Mouse (Mus musculus): ENCODE data around the gene Llgl2. TPM values are rescaled to one million over a fixed set of nuclear protein-coding genes. Genes with fewer than 3 reads are reported as not detected.

The Llgl2 gene
- polyA plus RNA-seq, 1 experiment = 0.43 TPM

GRCm38 (mm10) chr11:115817331-115817730, 6.5 kb upstream of the Llgl2 start:
- Histone ChIP-seq H3K4me2 (ENCODE audit: low read depth) (no peak overlapping the region), H3K36me3 (ENCODE audit: control insufficient read depth, insufficient read depth) (no peaks in the 10 kb centered on the region), H3K79me2 (ENCODE audit: control insufficient read depth, insufficient read depth) (peaks cover 4% of the 10 kb centered on the region), H3ac (ENCODE audit: control insufficient read depth, insufficient read length) (no peak overlapping the region), H3K27me3 (ENCODE audit: control insufficient read depth, insufficient read depth, insufficient read length) (no peaks in the 10 kb centered on the region), H3K4me3 (no peak overlapping the region)
- TF ChIP-seq POLR2A (IDR thresholded peaks at IDR 0.05; ENCODE audit: insufficient read length, low read depth) (no peak), MAX (IDR thresholded peaks at IDR 0.05; ENCODE audit: low read depth) (no peak), MYOG (IDR thresholded peaks at IDR 0.05; ENCODE audit: control insufficient read depth in 1 of 3, insufficient read depth in 1 of 3, insufficient read length in 2 of 3, low read depth in 2 of 3) (no peak), TCF3 (IDR thresholded peaks at IDR 0.05; ENCODE audit: insufficient read length, low read depth) (no peak), USF1 (IDR thresholded peaks at IDR 0.05; ENCODE audit: low read depth) (no peak), E2F4 (IDR thresholded peaks at IDR 0.05; ENCODE audit: insufficient read depth) (no peak), POLR2AphosphoS2 (IDR thresholded peaks at IDR 0.05; ENCODE audit: insufficient read length, low read depth) (no peak), MYOD1 (IDR thresholded peaks at IDR 0.05; ENCODE audit: control insufficient read depth in 1 of 3, insufficient read length in 2 of 3, low read depth in 2 of 3) (no peak), REST (IDR thresholded peaks at IDR 0.05; ENCODE audit: insufficient read depth, insufficient read length) (no peak), CEBPB (IDR thresholded peaks at IDR 0.05; ENCODE audit: insufficient read depth, poor library complexity, severe bottlenecking) (no peak), SRF (IDR thresholded peaks at IDR 0.05; ENCODE audit: control insufficient read depth, insufficient read length, low read depth) (no peak), TCF12 (IDR thresholded peaks at IDR 0.05; ENCODE audit: insufficient read depth, poor library complexity, severe bottlenecking) (no peak)

GRCm38 (mm10) chr11:115819915-115820623, 3.8 kb upstream of the Llgl2 start:
- Histone ChIP-seq H3K36me3 (ENCODE audit: control insufficient read depth, insufficient read depth) (no peaks in the 10 kb centered on the region), H3K4me2 (ENCODE audit: low read depth) (no peak overlapping the region), H3ac (ENCODE audit: control insufficient read depth, insufficient read length) (no peak overlapping the region), H3K79me2 (ENCODE audit: control insufficient read depth, insufficient read depth) (no peaks in the 10 kb centered on the region), H3K4me3 (no peak overlapping the region), H3K27me3 (ENCODE audit: control insufficient read depth, insufficient read depth, insufficient read length) (peaks cover 5% of the 10 kb centered on the region)
- TF ChIP-seq MYOG (IDR thresholded peaks at IDR 0.05; ENCODE audit: control insufficient read depth in 1 of 3, insufficient read depth in 1 of 3, insufficient read length in 2 of 3, low read depth in 2 of 3) (no peak), POLR2A (IDR thresholded peaks at IDR 0.05; ENCODE audit: insufficient read length, low read depth) (no peak), POLR2AphosphoS2 (IDR thresholded peaks at IDR 0.05; ENCODE audit: insufficient read length, low read depth) (no peak), SRF (IDR thresholded peaks at IDR 0.05; ENCODE audit: control insufficient read depth, insufficient read length, low read depth) (no peak)

GRCm38 (mm10) chr11:115821001-115821400, 2.8 kb upstream of the Llgl2 start:
- peaks cover 5% of the 10 kb centered on the region for H3K27me3 ChIP-seq (ENCODE audit: control insufficient read depth, insufficient read depth, insufficient read length)
- no peak overlapping the region for H3K4me3 ChIP-seq
- no peaks in the 10 kb centered on the region for H3K36me3 ChIP-seq (ENCODE audit: control insufficient read depth, insufficient read depth)
- no peak overlapping the region for H3ac ChIP-seq (ENCODE audit: control insufficient read depth, insufficient read length)
- TF ChIP-seq CEBPB (IDR thresholded peaks at IDR 0.05; ENCODE audit: insufficient read depth, poor library complexity, severe bottlenecking) = no peak
- TF ChIP-seq TCF3 (IDR thresholded peaks at IDR 0.05; ENCODE audit: insufficient read length, low read depth) = no peak
- TF ChIP-seq MYOG (IDR thresholded peaks at IDR 0.05; ENCODE audit: control insufficient read depth in 1 of 3, insufficient read depth in 1 of 3, insufficient read length in 2 of 3, low read depth in 2 of 3) = no peak
- TF ChIP-seq POLR2AphosphoS2 (IDR thresholded peaks at IDR 0.05; ENCODE audit: insufficient read length, low read depth) = no peak
- no peak for TF ChIP-seq TCF12 (IDR thresholded peaks at IDR 0.05; ENCODE audit: insufficient read depth, poor library complexity, severe bottlenecking)
- TF ChIP-seq SRF (IDR thresholded peaks at IDR 0.05; ENCODE audit: control insufficient read depth, insufficient read length, low read depth) = no peak
- H3K4me2 ChIP-seq (ENCODE audit: low read depth) = no peak overlapping the region
- no peaks in the 10 kb centered on the region for H3K79me2 ChIP-seq (ENCODE audit: control insufficient read depth, insufficient read depth)

- Histone ChIP-seq H3ac (ENCODE audit: control insufficient read depth, insufficient read length) (no peak overlapping the region), H3K4me3 (no peak overlapping the region), H3K79me2 (ENCODE audit: control insufficient read depth, insufficient read depth) (no peaks in the 10 kb centered on the region), H3K36me3 (ENCODE audit: control insufficient read depth, insufficient read depth) (no peaks in the 10 kb centered on the region), H3K27me3 (ENCODE audit: control insufficient read depth, insufficient read depth, insufficient read length) (peaks cover 34% of the 10 kb centered on the region), H3K4me2 (ENCODE audit: low read depth) (no peak overlapping the region)
- TF ChIP-seq POLR2AphosphoS2 (IDR thresholded peaks at IDR 0.05; ENCODE audit: insufficient read length, low read depth) (no peak), MYOD1 (IDR thresholded peaks at IDR 0.05; ENCODE audit: control insufficient read depth in 1 of 3, insufficient read length in 2 of 3, low read depth in 2 of 3) (no peak), TCF3 (IDR thresholded peaks at IDR 0.05; ENCODE audit: insufficient read length, low read depth) (no peak)
Observed at GRCm38 (mm10) chr11:115824813-115825212, 964 bp downstream of the Llgl2 start.

- Histone ChIP-seq H3K27me3 (ENCODE audit: control insufficient read depth, insufficient read depth, insufficient read length) (peaks cover 48% of the 10 kb centered on the region), H3K79me2 (ENCODE audit: control insufficient read depth, insufficient read depth) (no peaks in the 10 kb centered on the region), H3K4me3 (no peak overlapping the region), H3ac (ENCODE audit: control insufficient read depth, insufficient read length) (no peak overlapping the region), H3K4me2 (ENCODE audit: low read depth) (no peak overlapping the region), H3K36me3 (ENCODE audit: control insufficient read depth, insufficient read depth) (no peaks in the 10 kb centered on the region)
- no peak for TF ChIP-seq TCF12 (IDR thresholded peaks at IDR 0.05; ENCODE audit: insufficient read depth, poor library complexity, severe bottlenecking)
- TF ChIP-seq USF1 (IDR thresholded peaks at IDR 0.05; ENCODE audit: low read depth) = no peak
- TF ChIP-seq REST (IDR thresholded peaks at IDR 0.05; ENCODE audit: insufficient read depth, insufficient read length) = no peak
- TF ChIP-seq E2F4 (IDR thresholded peaks at IDR 0.05; ENCODE audit: insufficient read depth) = no peak
- no peak for TF ChIP-seq CEBPB (IDR thresholded peaks at IDR 0.05; ENCODE audit: insufficient read depth, poor library complexity, severe bottlenecking)
- no peak for TF ChIP-seq SRF (IDR thresholded peaks at IDR 0.05; ENCODE audit: control insufficient read depth, insufficient read length, low read depth)
- TF ChIP-seq MAX (IDR thresholded peaks at IDR 0.05; ENCODE audit: low read depth) = no peak
Observed at GRCm38 (mm10) chr11:115826487-115826886, 2.6 kb downstream of the Llgl2 start.
